Mouse (Mus musculus): Measurements from ENCODE around the gene Lgals7. TPM values are rescaled to one million over a fixed set of nuclear protein-coding genes. Genes with fewer than 3 reads are reported as not detected.
A peak's percentile ranks its signal among the peaks of the same experiment; 100 is the strongest.

The Lgals7 gene
- polyA plus RNA-seq, 1 experiment from 2014 or later, result 5.3 TPM

DNA sequence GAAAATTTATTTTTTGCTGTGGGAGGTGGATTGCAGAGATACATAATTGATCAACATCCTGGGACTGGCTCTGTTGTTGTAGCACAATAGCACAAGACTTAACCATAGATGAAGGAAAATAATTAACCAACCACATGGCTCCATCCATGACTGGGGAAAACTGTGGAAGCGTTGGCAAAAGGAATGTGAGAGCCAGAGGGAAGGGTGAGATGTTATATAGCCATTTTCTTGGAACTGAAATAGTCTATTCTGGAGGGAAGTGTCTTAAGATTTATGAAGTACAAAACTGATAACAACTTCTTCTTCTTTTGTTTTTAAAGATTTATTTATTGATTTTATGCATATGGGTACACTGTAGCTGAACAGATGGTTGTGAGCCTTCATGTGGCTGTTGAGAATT lies 16.4 kb upstream of the Lgals7 start:
- H3K4me3 ChIP-seq (ENCODE audit: low read length), result no peak overlapping the region
- no peaks in the 10 kb centered on the region for H3K4me1 ChIP-seq (ENCODE audit: control insufficient read depth, insufficient read depth, low read depth, low read length)
- no peak for ATAC-seq
- H3K27me3 ChIP-seq (replicated peaks; ENCODE audit: control insufficient read depth, insufficient read depth, low read length), result no peaks in the 10 kb centered on the region
- no peaks in the 10 kb centered on the region for H3K36me3 ChIP-seq (ENCODE audit: control insufficient read depth, insufficient read depth, low read length)
- WGBS, result 76% methylated on average over 1 of the region's 1 CpGs
- no peak overlapping the region for H3K27ac ChIP-seq (ENCODE audit: low read depth, low read length)
- 0 out of 2 replicates have a peak, but pooled peaks cover 2% of the 10 kb centered on the region for H3K9me3 ChIP-seq (ENCODE audit: control insufficient read depth, low read length)
- H3K9ac ChIP-seq (ENCODE audit: low read depth, low read length), result no peak overlapping the region
- no peak overlapping the region for H3K4me2 ChIP-seq (ENCODE audit: low read length)

- 50% methylated on average over 1 of the region's 1 CpGs for WGBS
- Histone ChIP-seq H3K4me3 (ENCODE audit: low read length) (no peak overlapping the region), H3K27ac (ENCODE audit: low read depth, low read length) (no peak overlapping the region), H3K9me3 (ENCODE audit: control insufficient read depth, low read length) (no peaks in the 10 kb centered on the region), H3K4me2 (ENCODE audit: low read length) (no peak overlapping the region), H3K4me1 (ENCODE audit: control insufficient read depth, insufficient read depth, low read depth, low read length) (no peaks in the 10 kb centered on the region), H3K9ac (ENCODE audit: low read depth, low read length) (no peak overlapping the region), H3K27me3 (replicated peaks; ENCODE audit: control insufficient read depth, insufficient read depth, low read length) (no peaks in the 10 kb centered on the region), H3K36me3 (ENCODE audit: control insufficient read depth, insufficient read depth, low read length) (no peaks in the 10 kb centered on the region)
- no peak for ATAC-seq
These were observed 13.9 kb upstream of the Lgals7 start for GRCm38 (mm10) chr7:28849700-28850236.

- Histone ChIP-seq H3K4me3 (ENCODE audit: low read length) (no peak overlapping the region), H3K9ac (ENCODE audit: low read depth, low read length) (no peak overlapping the region), H3K27ac (ENCODE audit: low read depth, low read length) (no peak overlapping the region), H3K36me3 (ENCODE audit: control insufficient read depth, insufficient read depth, low read length) (no peaks in the 10 kb centered on the region), H3K4me1 (ENCODE audit: control insufficient read depth, insufficient read depth, low read depth, low read length) (no peaks in the 10 kb centered on the region), H3K9me3 (ENCODE audit: control insufficient read depth, low read length) (no peaks in the 10 kb centered on the region), H3K27me3 (replicated peaks; ENCODE audit: control insufficient read depth, insufficient read depth, low read length) (no peaks in the 10 kb centered on the region), H3K4me2 (ENCODE audit: low read length) (no peak overlapping the region)
- no peak for ATAC-seq
- WGBS, result 87% methylated on average over 4 of the region's 4 CpGs
These were observed 13.0 kb upstream of the Lgals7 start for GRCm38 (mm10) chr7:28850642-28851041.

- Histone ChIP-seq H3K27ac (ENCODE audit: low read depth, low read length) (no peak overlapping the region), H3K4me3 (ENCODE audit: low read length) (no peak overlapping the region), H3K4me1 (ENCODE audit: control insufficient read depth, insufficient read depth, low read depth, low read length) (no peaks in the 10 kb centered on the region), H3K4me2 (ENCODE audit: low read length) (no peak overlapping the region), H3K9ac (ENCODE audit: low read depth, low read length) (no peak overlapping the region), H3K9me3 (ENCODE audit: control insufficient read depth, low read length) (peaks cover 5% of the 10 kb centered on the region; the same call in 1 of the 2 replicates), H3K36me3 (ENCODE audit: control insufficient read depth, insufficient read depth, low read length) (no peaks in the 10 kb centered on the region), H3K27me3 (replicated peaks; ENCODE audit: control insufficient read depth, insufficient read depth, low read length) (no peaks in the 10 kb centered on the region)
- WGBS, result 94% methylated on average over 2 of the region's 2 CpGs
- ATAC-seq, result no peak
These were observed 3.7 kb upstream of the Lgals7 start for GRCm38 (mm10) chr7:28859953-28860352.

GRCm38 (mm10) chr7:28860898-28861297 lies 2.8 kb upstream of the Lgals7 start:
- H3K4me3 ChIP-seq (ENCODE audit: low read length), result no peak overlapping the region
- no peak for ATAC-seq
- H3K9ac ChIP-seq (ENCODE audit: low read depth, low read length), result no peak overlapping the region
- peaks cover 2% of the 10 kb centered on the region; the same call in 1 of the 2 replicates for H3K4me1 ChIP-seq (ENCODE audit: control insufficient read depth, insufficient read depth, low read depth, low read length)
- no peaks in the 10 kb centered on the region for H3K27me3 ChIP-seq (replicated peaks; ENCODE audit: control insufficient read depth, insufficient read depth, low read length)
- H3K4me2 ChIP-seq (ENCODE audit: low read length), result no peak overlapping the region
- 87% methylated on average over 6 of the region's 6 CpGs for WGBS
- H3K9me3 ChIP-seq (ENCODE audit: control insufficient read depth, low read length), result peaks cover 5% of the 10 kb centered on the region; the same call in 1 of the 2 replicates
- H3K27ac ChIP-seq (ENCODE audit: low read depth, low read length), result no peak overlapping the region
- H3K36me3 ChIP-seq (ENCODE audit: control insufficient read depth, insufficient read depth, low read length), result no peaks in the 10 kb centered on the region

DNA sequence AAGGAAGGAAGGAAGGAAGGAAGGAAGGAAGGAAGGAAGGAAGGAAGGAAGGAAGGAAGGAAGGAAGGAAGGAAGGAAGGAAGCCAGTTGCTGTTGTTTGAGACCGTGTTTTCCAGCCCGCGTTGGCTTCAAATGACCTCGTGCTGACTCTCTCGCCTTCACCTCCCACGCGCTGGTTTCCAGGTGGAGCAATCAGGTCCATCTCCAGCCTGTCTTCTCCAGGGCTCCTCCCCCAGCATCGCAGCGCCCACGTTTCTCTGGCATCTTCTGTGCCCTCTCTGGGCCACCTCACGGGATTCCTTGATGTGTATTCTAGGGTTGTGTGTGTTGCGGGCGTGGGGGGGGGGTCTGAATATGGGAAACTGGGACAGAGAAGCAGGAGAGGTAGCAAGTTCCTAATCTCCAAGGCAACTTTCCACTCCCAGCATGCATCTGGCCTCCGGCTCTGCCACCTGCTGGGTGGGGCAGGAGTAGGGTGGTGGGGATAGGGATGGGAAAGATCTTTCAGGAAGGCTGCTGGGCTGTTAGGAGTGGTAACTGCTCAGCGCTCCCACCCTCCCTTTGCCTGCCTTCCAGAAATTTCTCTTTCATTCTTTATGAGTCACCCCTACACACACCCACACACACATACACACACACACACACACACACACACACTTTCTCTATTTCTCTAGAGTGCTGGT lies 695 bp upstream of the Lgals7 start:
- Histone ChIP-seq H3K9ac (ENCODE audit: low read depth, low read length) (no peak overlapping the region), H3K4me1 (ENCODE audit: control insufficient read depth, insufficient read depth, low read depth, low read length) (peaks cover 2% of the 10 kb centered on the region; the same call in 1 of the 2 replicates)
- 80% methylated on average over 15 of the region's 15 CpGs for WGBS

DNA sequence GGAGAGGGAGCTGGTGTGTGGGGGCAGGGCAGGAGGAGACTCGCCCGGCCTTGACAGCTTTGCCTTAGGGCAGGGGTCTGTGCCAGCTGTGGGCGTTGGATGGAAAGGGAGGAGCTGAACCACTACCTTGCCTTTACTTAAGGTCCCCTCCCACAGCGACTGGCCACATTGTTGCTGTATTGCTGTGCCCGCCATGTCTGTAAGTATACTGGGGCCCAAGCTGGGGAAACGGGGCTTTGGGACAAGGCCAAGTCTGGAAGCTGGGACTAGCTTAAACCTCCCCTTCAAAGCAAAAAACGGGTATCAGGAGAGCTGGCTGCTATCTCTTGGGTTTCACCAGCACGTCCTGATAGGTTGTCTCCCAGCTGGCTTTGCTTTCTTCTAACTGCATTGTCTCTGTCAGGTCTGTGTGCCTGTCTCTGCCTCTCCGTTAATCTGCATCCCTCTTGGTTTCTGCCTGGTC lies 666 bp downstream of the Lgals7 start:
- H3K4me2 ChIP-seq (ENCODE audit: low read length), result no peak overlapping the region
- no peaks in the 10 kb centered on the region for H3K36me3 ChIP-seq (ENCODE audit: control insufficient read depth, insufficient read depth, low read length)
- no peak for ATAC-seq
- peak overlapping the region; percentile 14; the same call in 1 of the 2 replicates for H3K9ac ChIP-seq (ENCODE audit: low read depth, low read length)
- H3K27me3 ChIP-seq (replicated peaks; ENCODE audit: control insufficient read depth, insufficient read depth, low read length), result no peaks in the 10 kb centered on the region
- no peak overlapping the region for H3K27ac ChIP-seq (ENCODE audit: low read depth, low read length)
- WGBS, result 45% methylated on average over 9 of the region's 9 CpGs
- 0 out of 2 replicates have a peak, but pooled peaks cover 3% of the 10 kb centered on the region for H3K9me3 ChIP-seq (ENCODE audit: control insufficient read depth, low read length)
- H3K4me3 ChIP-seq (ENCODE audit: low read length), result no peak overlapping the region
- peaks cover 2% of the 10 kb centered on the region; the same call in 1 of the 2 replicates for H3K4me1 ChIP-seq (ENCODE audit: control insufficient read depth, insufficient read depth, low read depth, low read length)

More for the DNA sequence above, 695 bp upstream of the Lgals7 start:
- no peak for ATAC-seq
- Histone ChIP-seq H3K27me3 (replicated peaks; ENCODE audit: control insufficient read depth, insufficient read depth, low read length) (no peaks in the 10 kb centered on the region), H3K36me3 (ENCODE audit: control insufficient read depth, insufficient read depth, low read length) (no peaks in the 10 kb centered on the region), H3K4me2 (ENCODE audit: low read length) (no peak overlapping the region), H3K4me3 (ENCODE audit: low read length) (no peak overlapping the region), H3K27ac (ENCODE audit: low read depth, low read length) (no peak overlapping the region), H3K9me3 (ENCODE audit: control insufficient read depth, low read length) (peaks cover 5% of the 10 kb centered on the region; the same call in 1 of the 2 replicates)

GRCm38 (mm10) chr7:28865481-28866300 lies 2.0 kb downstream of the Lgals7 start:
- ATAC-seq, result peak; percentile 86
- Histone ChIP-seq H3K4me1 (ENCODE audit: control insufficient read depth, insufficient read depth, low read depth, low read length) (peaks cover 2% of the 10 kb centered on the region; the same call in 1 of the 2 replicates), H3K27ac (ENCODE audit: low read depth, low read length) (no peak overlapping the region), H3K4me3 (ENCODE audit: low read length) (peak overlapping the region; percentile 25), H3K36me3 (ENCODE audit: control insufficient read depth, insufficient read depth, low read length) (no peaks in the 10 kb centered on the region), H3K9me3 (ENCODE audit: control insufficient read depth, low read length) (0 out of 2 replicates have a peak, but pooled peaks cover 3% of the 10 kb centered on the region), H3K9ac (ENCODE audit: low read depth, low read length) (peak overlapping the region; percentile 39; the same call in 1 of the 2 replicates), H3K4me2 (ENCODE audit: low read length) (peak overlapping the region; percentile 57), H3K27me3 (replicated peaks; ENCODE audit: control insufficient read depth, insufficient read depth, low read length) (no peaks in the 10 kb centered on the region)
- WGBS, result 48% methylated on average over 33 of the region's 33 CpGs
